Mouse (Mus musculus) embryonic facial prominence, embryonic 13.5 days (tissue): Measurements from ENCODE around the gene Atp5b. TPM values are rescaled to one million over a fixed set of nuclear protein-coding genes. Genes with fewer than 3 reads are reported as not detected.
"Not testable (repeated sequence)": the region's sequence is repeated elsewhere in the genome, so short reads cannot be mapped to it uniquely, and the experiment has no call there.

Experiments
- ATAC-seq: fragments of 200-750 bp; cut with Nextera tagmentation; 2 replicates; pipeline ENCODE4 v1.8.0; 2017; ENCODE audit warnings: low read depth; ENCODE audit not compliant: insufficient number of reproducible peaks, insufficient read depth, low FRiP score, low TSS enrichment
- H3K27ac ChIP-seq: fragments of 300-500 bp; sonication (generic); 2 replicates; pipeline ENCODE4 v1.5.1; 2015; ENCODE audit warnings: moderate library complexity, mild to moderate bottlenecking, inconsistent platforms
- H3K27me3 ChIP-seq: fragments of 300-500 bp; sonication (generic); 2 replicates; pipeline ENCODE4 v1.6.1; 2015; ENCODE audit warnings: mild to moderate bottlenecking, inconsistent platforms
- H3K36me3 ChIP-seq: fragments of 300-500 bp; sonication (generic); 2 replicates; pipeline ENCODE4 v1.6.1; 2015; ENCODE audit warnings: mild to moderate bottlenecking, inconsistent platforms
- H3K4me1 ChIP-seq: fragments of 300-500 bp; sonication (generic); 2 replicates; pipeline ENCODE4 v1.6.1; 2015; ENCODE audit warnings: inconsistent platforms
- H3K4me2 ChIP-seq: fragments of 300-500 bp; sonication (generic); 2 replicates; pipeline ENCODE4 v1.6.1; 2015; ENCODE audit warnings: moderate library complexity, mild to moderate bottlenecking, inconsistent platforms
- H3K4me3 ChIP-seq: fragments of 300-500 bp; sonication (generic); 2 replicates; pipeline ENCODE4 v1.5.1; 2015; ENCODE audit warnings: mild to moderate bottlenecking, inconsistent platforms
- H3K9ac ChIP-seq: fragments of 300-500 bp; sonication (generic); 2 replicates; pipeline ENCODE4 v1.6.1; 2015; ENCODE audit warnings: mild to moderate bottlenecking, inconsistent platforms
- H3K9me3 ChIP-seq: fragments of 300-500 bp; sonication (generic); 2 replicates; pipeline ENCODE4 v1.6.1; 2016; ENCODE audit warnings: inconsistent platforms
- WGBS: fragments of 180-500 bp; shearing (Covaris S2); methylation state at CpG from one replicate; pipeline ENCODE4 v1.1.7; 2015; ENCODE audit warnings: mixed read lengths; 5-methylcytosine and 5-hydroxymethylcytosine counted together
- polyA plus RNA-seq: library from polyadenylated mRNA; unstranded; fragments of >200 nt; fragmentation: Nextera tagmentation; extraction: Ambion mirVana; gene quantifications from 2 replicates; pipeline ENCODE4 v1.2.1, GENCODE M21; 2015

Atp5b gene
- polyA plus RNA-seq, 1 experiment from 2014 or later = 2,050 TPM

- ATAC-seq = no peak
- no peaks in the 10 kb centered on the region for H3K9me3 ChIP-seq
- H3K4me2 ChIP-seq = no peak overlapping the region
- no peak overlapping the region for H3K27ac ChIP-seq
- peaks cover 57% of the 10 kb centered on the region for H3K36me3 ChIP-seq
- H3K4me1 ChIP-seq = no peaks in the 10 kb centered on the region
- 96% methylated on average over 2 of the region's 2 CpGs for WGBS
- no peak overlapping the region for H3K4me3 ChIP-seq
- H3K27me3 ChIP-seq = no peaks in the 10 kb centered on the region
- H3K9ac ChIP-seq = no peak overlapping the region
These were observed 32.7 kb upstream of the Atp5b start for GRCm38 (mm10) chr10:128050355-128050754.

GRCm38 (mm10) chr10:128051589-128051988, 31.5 kb upstream of the Atp5b start:
- no peak overlapping the region for H3K4me2 ChIP-seq
- H3K4me3 ChIP-seq = no peak overlapping the region
- H3K4me1 ChIP-seq = no peaks in the 10 kb centered on the region
- no peak for ATAC-seq
- H3K9me3 ChIP-seq = no peaks in the 10 kb centered on the region
- 89% methylated on average over 5 of the region's 5 CpGs for WGBS
- H3K27ac ChIP-seq = no peak overlapping the region
- peaks cover 44% of the 10 kb centered on the region for H3K36me3 ChIP-seq
- H3K9ac ChIP-seq = no peak overlapping the region
- no peaks in the 10 kb centered on the region for H3K27me3 ChIP-seq

GRCm38 (mm10) chr10:128052136-128052535, 30.9 kb upstream of the Atp5b start:
- H3K4me2 ChIP-seq, H3K9ac ChIP-seq, H3K27ac ChIP-seq, H3K4me1 ChIP-seq, ATAC-seq, H3K9me3 ChIP-seq, H3K27me3 ChIP-seq, H3K4me3 ChIP-seq: not testable (repeated sequence)
- WGBS = 100% methylated on average over 1 of the region's 2 CpGs
- H3K36me3 ChIP-seq = peaks cover 39% of the 10 kb centered on the region

- Histone ChIP-seq H3K36me3 (peaks cover 32% of the 10 kb centered on the region), H3K4me3 (no peak overlapping the region), H3K9me3 (no peaks in the 10 kb centered on the region), H3K9ac (no peak overlapping the region), H3K4me1 (peaks cover 5% of the 10 kb centered on the region), H3K27me3 (no peaks in the 10 kb centered on the region), H3K4me2 (no peak overlapping the region), H3K27ac (no peak overlapping the region)
- ATAC-seq = no peak
- 94% methylated on average over 8 of the region's 8 CpGs for WGBS
These were observed 30.1 kb upstream of the Atp5b start for GRCm38 (mm10) chr10:128053001-128053400.

- Histone ChIP-seq H3K9me3 (no peaks in the 10 kb centered on the region), H3K9ac (peak overlapping the region; percentile 96), H3K36me3 (0 out of 2 replicates have a peak, but pooled peaks cover 6% of the 10 kb centered on the region), H3K4me1 (peaks cover 23% of the 10 kb centered on the region), H3K4me2 (peak overlapping the region; percentile 76), H3K4me3 (peak overlapping the region; percentile 99), H3K27ac (peak overlapping the region; percentile 99), H3K27me3 (no peaks in the 10 kb centered on the region)
- no peak; the same call in 1 of the 2 replicates for ATAC-seq
- under 1% methylated on average over 18 of the region's 18 CpGs for WGBS
These were observed 24.9 kb upstream of the Atp5b start for GRCm38 (mm10) chr10:128058184-128058583.

- Histone ChIP-seq H3K4me3 (peak within 1 kb of the TSS; percentile 99), H3K27ac (peak within 1 kb of the TSS; percentile 99), H3K4me1 (peaks cover 23% of the 10 kb centered on the region), H3K27me3 (no peaks in the 10 kb centered on the region), H3K4me2 (peak within 1 kb of the TSS; percentile 76), H3K36me3 (peaks cover 9% of the 10 kb centered on the region), H3K9ac (peak within 1 kb of the TSS; percentile 96), H3K9me3 (no peaks in the 10 kb centered on the region)
- peak; percentile 87 for ATAC-seq
- under 1% methylated on average over 67 of the region's 72 CpGs for WGBS
These were observed 24.4 kb upstream of the Atp5b start, which contains the start of gene Ptges3 for GRCm38 (mm10) chr10:128058601-128059151. Ptges3 (plus strand) TSS chr10:128058954.

- WGBS = 0% methylated on average over 57 of the region's 62 CpGs
These were observed 23.7 kb upstream of the Atp5b start for GRCm38 (mm10) chr10:128059207-128059981.

GRCm38 (mm10) chr10:128061109-128061508, 22.0 kb upstream of the Atp5b start:
- no peak for ATAC-seq
- H3K9me3 ChIP-seq = no peaks in the 10 kb centered on the region
- H3K4me1 ChIP-seq = peaks cover 23% of the 10 kb centered on the region
- H3K27me3 ChIP-seq = no peaks in the 10 kb centered on the region
- H3K9ac ChIP-seq = peak overlapping the region; percentile 96
- H3K36me3 ChIP-seq = peaks cover 21% of the 10 kb centered on the region
- WGBS = 80% methylated on average over 5 of the region's 5 CpGs
- peak overlapping the region; percentile 76 for H3K4me2 ChIP-seq
- no peak overlapping the region for H3K27ac ChIP-seq
- peak overlapping the region; percentile 99 for H3K4me3 ChIP-seq

More at GRCm38 (mm10) chr10:128059207-128059981, 23.7 kb upstream of the Atp5b start:
- no peaks in the 10 kb centered on the region for H3K9me3 ChIP-seq
- H3K4me1 ChIP-seq = peaks cover 23% of the 10 kb centered on the region
- H3K4me3 ChIP-seq = peak overlapping the region; percentile 99
- peaks cover 15% of the 10 kb centered on the region for H3K36me3 ChIP-seq
- peak; percentile 17; the same call in 1 of the 2 replicates for ATAC-seq
- peak overlapping the region; percentile 96 for H3K9ac ChIP-seq
- H3K27me3 ChIP-seq = no peaks in the 10 kb centered on the region
- peak overlapping the region; percentile 76 for H3K4me2 ChIP-seq
- H3K27ac ChIP-seq = peak overlapping the region; percentile 99

GRCm38 (mm10) chr10:128062221-128062989, 20.7 kb upstream of the Atp5b start:
- Histone ChIP-seq H3K27me3 (no peaks in the 10 kb centered on the region), H3K27ac (no peak overlapping the region), H3K9me3 (no peaks in the 10 kb centered on the region), H3K36me3 (peaks cover 21% of the 10 kb centered on the region), H3K4me3 (no peak overlapping the region), H3K4me1 (peaks cover 23% of the 10 kb centered on the region), H3K4me2 (no peak overlapping the region), H3K9ac (no peak overlapping the region)
- 95% methylated on average over 6 of the region's 6 CpGs for WGBS
- ATAC-seq = no peak

GRCm38 (mm10) chr10:128066072-128066471, 17.0 kb upstream of the Atp5b start:
- H3K27me3 ChIP-seq = no peaks in the 10 kb centered on the region
- H3K4me1 ChIP-seq = peaks cover 7% of the 10 kb centered on the region
- H3K36me3 ChIP-seq = peaks cover 45% of the 10 kb centered on the region
- no peak overlapping the region for H3K4me3 ChIP-seq
- H3K9ac ChIP-seq = no peak overlapping the region
- 87% methylated on average over 5 of the region's 5 CpGs for WGBS
- H3K27ac ChIP-seq = no peak overlapping the region
- no peak overlapping the region for H3K4me2 ChIP-seq
- no peak for ATAC-seq
- 0 out of 2 replicates have a peak, but pooled peaks cover 3% of the 10 kb centered on the region for H3K9me3 ChIP-seq

- Histone ChIP-seq H3K27ac (no peak overlapping the region), H3K9me3 (0 out of 2 replicates have a peak, but pooled peaks cover 3% of the 10 kb centered on the region), H3K4me1 (no peaks in the 10 kb centered on the region), H3K27me3 (no peaks in the 10 kb centered on the region), H3K4me2 (no peak overlapping the region), H3K9ac (no peak overlapping the region), H3K36me3 (peaks cover 61% of the 10 kb centered on the region), H3K4me3 (no peak overlapping the region)
- 97% methylated on average over 4 of the region's 4 CpGs for WGBS
- ATAC-seq = no peak
These were observed 13.9 kb upstream of the Atp5b start for GRCm38 (mm10) chr10:128069201-128069600.
